Mouse (Mus musculus) kidney, adult 8-10 months (tissue): ENCODE results near the gene Myadm.
A peak's percentile ranks its signal among the peaks of the same experiment; 100 is the strongest.
"Not testable (repeated sequence)": the region's sequence is repeated elsewhere in the genome, so short reads cannot be mapped to it uniquely, and the experiment has no call there.

ENCODE experiments used
- DNase-seq, 2 experiments: peaks; one replicate each; pipeline ENCODE4 v3.0.0; 2022

Myadm gene

GRCm38 (mm10) chr7:3291197-3291596, 2.3 kb downstream of the Myadm start:
- no peak for DNase-seq

GRCm38 (mm10) chr7:3291764-3292163, 2.9 kb downstream of the Myadm start:
- DNase-seq: no peak

- DNase-seq: not testable (repeated sequence)
Observed at GRCm38 (mm10) chr7:3292271-3292670, 3.4 kb downstream of the Myadm start.

GRCm38 (mm10) chr7:3292791-3293190, 3.9 kb downstream of the Myadm start:
- DNase-seq: peak; percentile 89 to 92

GRCm38 (mm10) chr7:3294794-3295193, 5.9 kb downstream of the Myadm start:
- no peak for DNase-seq

- no peak for DNase-seq
Observed at GRCm38 (mm10) chr7:3295321-3296110, 6.6 kb downstream of the Myadm start.

GRCm38 (mm10) chr7:3296711-3297110, 7.8 kb downstream of the Myadm start:
- no peak for DNase-seq

- no peak for DNase-seq
Observed at GRCm38 (mm10) chr7:3299941-3300617, 11.2 kb downstream of the Myadm start.

- no peak for DNase-seq
Observed at GRCm38 (mm10) chr7:3300891-3301627, 12.2 kb downstream of the Myadm start.

- DNase-seq: no peak
Observed at GRCm38 (mm10) chr7:3301628-3302555, 13.0 kb downstream of the Myadm start.

- DNase-seq: no peak
Observed at GRCm38 (mm10) chr7:3302556-3303275, 13.8 kb downstream of the Myadm start.

- DNase-seq: no peak
Observed at GRCm38 (mm10) chr7:3303276-3303781, 14.4 kb downstream of the Myadm start.

- DNase-seq: no peak
Observed at GRCm38 (mm10) chr7:3303789-3304188, 14.9 kb downstream of the Myadm start.

GRCm38 (mm10) chr7:3304298-3304697, 15.4 kb downstream of the Myadm start:
- no peak for DNase-seq

- DNase-seq: no peak
Observed at GRCm38 (mm10) chr7:3306400-3306799, 17.5 kb downstream of the Myadm start.

- no peak for DNase-seq
Observed at GRCm38 (mm10) chr7:3308646-3309045, 19.8 kb downstream of the Myadm start.

- DNase-seq: no peak
Observed at GRCm38 (mm10) chr7:3310233-3310632, 21.4 kb downstream of the Myadm start.

GRCm38 (mm10) chr7:3313571-3313970, 24.7 kb downstream of the Myadm start:
- DNase-seq: no peak

GRCm38 (mm10) chr7:3314121-3314520, 25.2 kb downstream of the Myadm start:
- DNase-seq: no peak

GRCm38 (mm10) chr7:3317704-3318103, 28.8 kb downstream of the Myadm start:
- DNase-seq: no peak

- DNase-seq: no peak
Observed at GRCm38 (mm10) chr7:3320856-3321255, 32.0 kb downstream of the Myadm start.

GRCm38 (mm10) chr7:3323826-3324225, 34.9 kb downstream of the Myadm start:
- DNase-seq: no peak
